Mouse (Mus musculus): ENCODE data around the gene Slc35b3.

GRCm38 (mm10) chr13:38918188-38918885 lies 42.3 kb downstream of the Slc35b3 start:
- no peak for TF ChIP-seq HCFC1 (IDR thresholded peaks at IDR 0.05; ENCODE audit: low read depth, low read length)
- TF ChIP-seq CTCF (IDR thresholded peaks at IDR 0.05 in 2 of 3, conservative IDR thresholded peaks at IDR 0.05 in 1 of 3; ENCODE audit: control insufficient read depth in 1 of 3, insufficient read depth in 1 of 3, low read depth in 2 of 3, low read length in 3 of 3, poor library complexity in 1 of 3, severe bottlenecking in 1 of 3) = no peak
- TF ChIP-seq MAZ (IDR thresholded peaks at IDR 0.05; ENCODE audit: low read depth, low read length) = no peak
- no peak for TF ChIP-seq ELF1 (IDR thresholded peaks at IDR 0.05; ENCODE audit: low read depth, low read length)
- no peak for TF ChIP-seq POLR2AphosphoS2 (IDR thresholded peaks at IDR 0.05; ENCODE audit: low read length)
- TF ChIP-seq POLR2A (IDR thresholded peaks at IDR 0.05; ENCODE audit: control insufficient read depth in 1 of 2, insufficient read depth in 1 of 2, low read depth in 1 of 2, low read length in 2 of 2, poor library complexity in 1 of 2) = no peak
- no peak for TF ChIP-seq BHLHE40 (IDR thresholded peaks at IDR 0.05; ENCODE audit: borderline replicate concordance, low read depth, low read length)
- no peak for TF ChIP-seq MXI1 (IDR thresholded peaks at IDR 0.05; ENCODE audit: low read depth, low read length)
- no peak for TF ChIP-seq ZNF384 (IDR thresholded peaks at IDR 0.05; ENCODE audit: low read depth, low read length)
- TF ChIP-seq MAX (IDR thresholded peaks at IDR 0.05; ENCODE audit: low read length) = no peak

All from MEL (cell line).